Mouse (Mus musculus) lung, embryonic 14.5 days (tissue): ENCODE data around the gene Gpr87. TPM values are rescaled to one million over a fixed set of nuclear protein-coding genes. Genes with fewer than 3 reads are reported as not detected.
"Not testable (repeated sequence)": the region's sequence is repeated elsewhere in the genome, so short reads cannot be mapped to it uniquely, and the experiment has no call there.

ENCODE experiments used
- ATAC-seq: fragments of 200-750 bp; cut with Nextera tagmentation; 2 replicates; pipeline ENCODE4 v1.8.0; 2017; ENCODE audit warnings: mild to moderate bottlenecking, moderate TSS enrichment, moderate library complexity; ENCODE audit not compliant: insufficient read depth
- DNase-seq: peaks from one replicate; pipeline ENCODE4 v3.0.0-alpha.2; 2015
- H3K27ac ChIP-seq: fragments of 300-500 bp; sonication (generic); 2 replicates; pipeline ENCODE4 v1.5.1; 2014; ENCODE audit warnings: low read depth, mild to moderate bottlenecking, moderate library complexity
- H3K27me3 ChIP-seq: fragments of 300-500 bp; sonication (generic); 2 replicates; pipeline ENCODE4 v1.6.1; 2014; ENCODE audit warnings: low read length, control low read depth; ENCODE audit not compliant: insufficient read depth
- H3K36me3 ChIP-seq: fragments of 300-500 bp; sonication (generic); 2 replicates; pipeline ENCODE4 v1.6.1; 2014; ENCODE audit warnings: control low read depth; ENCODE audit not compliant: insufficient read depth
- H3K4me1 ChIP-seq: fragments of 300-500 bp; sonication (generic); 2 replicates; pipeline ENCODE4 v1.6.1; 2014; ENCODE audit warnings: antibody characterized with exemption, control low read depth; ENCODE audit not compliant: insufficient read depth
- H3K4me2 ChIP-seq: fragments of 300-500 bp; sonication (generic); 2 replicates; pipeline ENCODE4 v1.6.1; 2014; ENCODE audit warnings: mild to moderate bottlenecking
- H3K4me3 ChIP-seq: fragments of 300-500 bp; sonication (generic); 2 replicates; pipeline ENCODE4 v1.5.1; 2014; ENCODE audit warnings: low read depth, low read length
- H3K9ac ChIP-seq: fragments of 300-500 bp; sonication (generic); 2 replicates; pipeline ENCODE4 v1.6.1; 2014
- H3K9me3 ChIP-seq: fragments of 300-500 bp; sonication (generic); 2 replicates; pipeline ENCODE4 v1.6.1; 2016; ENCODE audit warnings: low read depth, low read length, control low read depth
- CTCF ChIP-seq: IDR thresholded peaks from 2 replicates; pipeline ENCODE4 v1.5.1; 2016; ENCODE audit warnings: antibody characterized with exemption, low read depth
- WGBS: fragments of 180-500 bp; shearing (Covaris S2); extraction: QIAGEN DNeasy Blood & Tissue Kit; methylation state at CpG from one replicate; pipeline ENCODE4 v1.1.7; 2014; 5-methylcytosine and 5-hydroxymethylcytosine counted together
- polyA plus RNA-seq: library from polyadenylated mRNA; unstranded; fragments of >200 nt; fragmentation: Nextera tagmentation; extraction: Ambion mirVana; gene quantifications from 2 replicates; pipeline ENCODE4 v1.2.1, GENCODE M21; 2014

Gpr87 gene
- polyA plus RNA-seq, 1 experiment from 2014 or later = 0.22 TPM

DNA sequence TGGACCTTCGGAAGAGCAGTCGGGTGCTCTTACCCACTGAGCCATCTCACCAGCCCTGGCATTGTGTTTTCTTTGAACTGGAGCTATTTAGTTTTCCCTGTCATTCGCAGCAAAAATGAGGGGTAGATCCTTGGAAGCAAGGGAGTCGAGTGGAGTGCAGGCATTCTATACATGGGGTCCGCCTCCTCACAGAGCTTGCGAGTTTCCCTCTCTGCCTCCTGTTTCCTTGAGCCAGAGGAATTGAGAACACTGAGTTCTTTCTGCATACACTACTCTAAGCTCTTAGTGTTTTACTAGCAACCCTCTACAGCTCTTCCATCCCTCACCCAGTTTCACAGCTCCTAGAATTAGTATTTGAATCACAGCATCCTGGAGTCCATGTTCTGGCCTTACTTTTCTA is 39.5 kb downstream of the Gpr87 start:
- TF ChIP-seq CTCF = no peak
- H3K9ac ChIP-seq = no peak overlapping the region
- ATAC-seq = no peak
- H3K27me3 ChIP-seq = no peaks in the 10 kb centered on the region
- no peak for DNase-seq
- no peak overlapping the region for H3K4me3 ChIP-seq
- WGBS = 92% methylated on average over 6 of the region's 6 CpGs
- H3K4me2 ChIP-seq = no peak overlapping the region
- no peaks in the 10 kb centered on the region for H3K4me1 ChIP-seq
- H3K36me3 ChIP-seq = no peaks in the 10 kb centered on the region
- no peak overlapping the region for H3K27ac ChIP-seq
- H3K9me3 ChIP-seq = no peaks in the 10 kb centered on the region

DNA sequence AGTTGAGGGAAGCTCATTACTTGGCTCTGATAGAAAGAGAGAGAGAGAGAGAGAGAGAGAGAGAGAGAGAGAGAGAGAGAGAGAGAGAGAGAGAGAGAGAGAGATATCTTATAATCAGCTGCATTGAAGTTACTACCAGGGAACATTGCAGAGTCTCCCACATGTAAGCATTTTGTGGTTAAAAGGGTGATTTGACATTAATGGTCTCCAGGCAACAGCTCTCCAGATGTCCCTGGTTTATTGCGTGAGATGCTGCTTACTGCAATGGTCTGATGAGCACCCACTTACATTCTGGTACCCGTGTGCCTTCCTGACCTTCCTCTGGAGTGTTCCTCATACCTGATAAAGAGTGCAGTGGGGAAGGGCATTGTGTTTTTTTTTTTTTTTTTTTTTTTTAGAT is 40.0 kb downstream of the Gpr87 start:
- Histone ChIP-seq H3K9me3 (no peaks in the 10 kb centered on the region), H3K9ac (no peak overlapping the region), H3K36me3 (no peaks in the 10 kb centered on the region), H3K4me2 (no peak overlapping the region), H3K4me1 (no peaks in the 10 kb centered on the region), H3K27ac (no peak overlapping the region), H3K4me3 (no peak overlapping the region), H3K27me3 (no peaks in the 10 kb centered on the region)
- ATAC-seq (no peak), DNase-seq (no peak)
- TF ChIP-seq CTCF = no peak
- 73% methylated on average over 2 of the region's 2 CpGs for WGBS

DNA sequence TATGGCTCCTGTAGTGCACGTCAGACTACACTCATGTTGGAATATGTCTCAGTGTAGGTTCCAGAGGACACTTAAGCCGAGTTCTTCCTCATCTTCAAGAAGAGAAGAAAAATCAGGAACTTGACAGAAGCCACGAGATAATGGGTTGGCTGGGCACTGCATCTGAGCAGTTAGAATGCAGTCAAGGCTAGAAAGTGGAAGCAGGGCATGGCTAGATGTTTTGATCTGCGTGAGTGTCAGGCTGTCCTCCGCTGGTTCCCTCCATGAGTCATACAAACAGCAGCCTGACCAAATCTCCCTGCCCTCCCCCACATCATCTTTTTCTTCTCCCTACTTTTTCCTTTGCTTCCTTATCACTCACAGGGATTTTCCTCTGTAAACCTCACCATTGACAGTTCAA is 41.5 kb downstream of the Gpr87 start, which contains the start of gene P2ry14:
TSS of gene P2ry14 (minus strand) at position 195 of the 400 bp plus-strand sequence.
- TF ChIP-seq CTCF = no peak
- Histone ChIP-seq H3K9me3 (no peaks in the 10 kb centered on the region), H3K27ac (no peak within 1 kb of the TSS), H3K4me2 (no peak within 1 kb of the TSS), H3K36me3 (no peaks in the 10 kb centered on the region), H3K4me3 (no peak within 1 kb of the TSS), H3K27me3 (no peaks in the 10 kb centered on the region), H3K9ac (no peak within 1 kb of the TSS), H3K4me1 (no peaks in the 10 kb centered on the region)
- ATAC-seq (no peak), DNase-seq (no peak)
- WGBS = 63% methylated on average over 5 of the region's 5 CpGs

DNA sequence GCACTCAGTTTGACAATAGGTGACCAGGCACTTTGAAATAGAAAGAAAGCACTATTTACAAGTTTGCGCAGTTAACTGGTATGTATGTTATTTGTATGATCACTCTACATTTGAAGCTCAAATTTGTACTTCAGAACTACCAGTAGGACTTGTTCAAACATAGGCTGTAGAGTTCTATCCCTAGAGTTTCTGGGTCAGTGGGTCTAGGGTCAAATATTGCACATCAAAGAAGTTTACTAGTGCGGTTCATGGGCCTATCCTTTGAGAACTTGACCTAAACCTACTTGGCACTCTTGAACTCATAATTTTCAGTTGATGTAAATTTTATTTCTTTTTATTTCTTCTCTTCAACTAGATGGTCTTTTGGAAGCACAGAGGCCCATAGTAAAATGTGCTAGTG is 44.3 kb downstream of the Gpr87 start:
- Histone ChIP-seq H3K27me3 (no peaks in the 10 kb centered on the region), H3K4me2 (no peak overlapping the region), H3K9ac (no peak overlapping the region), H3K36me3 (no peaks in the 10 kb centered on the region), H3K4me1 (no peaks in the 10 kb centered on the region), H3K27ac (no peak overlapping the region), H3K4me3 (no peak overlapping the region), H3K9me3 (no peaks in the 10 kb centered on the region)
- TF ChIP-seq CTCF = no peak
- no peak for DNase-seq
- no peak for ATAC-seq
- 99% methylated on average over 2 of the region's 2 CpGs for WGBS

GRCm38 (mm10) chr3:59149646-59150045 is 45.3 kb downstream of the Gpr87 start:
- DNase-seq (no peak), ATAC-seq (no peak)
- no peak for TF ChIP-seq CTCF
- Histone ChIP-seq H3K27ac (no peak overlapping the region), H3K4me1 (no peaks in the 10 kb centered on the region), H3K9me3 (no peaks in the 10 kb centered on the region), H3K4me2 (no peak overlapping the region), H3K27me3 (no peaks in the 10 kb centered on the region), H3K9ac (no peak overlapping the region), H3K4me3 (no peak overlapping the region), H3K36me3 (no peaks in the 10 kb centered on the region)

- 0 out of 2 replicates have a peak, but pooled peaks cover 8% of the 10 kb centered on the region for H3K4me1 ChIP-seq
- 72% methylated on average over 5 of the region's 5 CpGs for WGBS
- H3K27me3 ChIP-seq = no peaks in the 10 kb centered on the region
- H3K9ac ChIP-seq = no peak overlapping the region
- no peak overlapping the region for H3K4me3 ChIP-seq
- DNase-seq (no peak), ATAC-seq (no peak)
- no peak overlapping the region for H3K27ac ChIP-seq
- no peak overlapping the region for H3K4me2 ChIP-seq
- no peaks in the 10 kb centered on the region for H3K9me3 ChIP-seq
- no peaks in the 10 kb centered on the region for H3K36me3 ChIP-seq
- no peak for TF ChIP-seq CTCF
Observed at GRCm38 (mm10) chr3:59145194-59145593, 49.7 kb downstream of the Gpr87 start.

DNA sequence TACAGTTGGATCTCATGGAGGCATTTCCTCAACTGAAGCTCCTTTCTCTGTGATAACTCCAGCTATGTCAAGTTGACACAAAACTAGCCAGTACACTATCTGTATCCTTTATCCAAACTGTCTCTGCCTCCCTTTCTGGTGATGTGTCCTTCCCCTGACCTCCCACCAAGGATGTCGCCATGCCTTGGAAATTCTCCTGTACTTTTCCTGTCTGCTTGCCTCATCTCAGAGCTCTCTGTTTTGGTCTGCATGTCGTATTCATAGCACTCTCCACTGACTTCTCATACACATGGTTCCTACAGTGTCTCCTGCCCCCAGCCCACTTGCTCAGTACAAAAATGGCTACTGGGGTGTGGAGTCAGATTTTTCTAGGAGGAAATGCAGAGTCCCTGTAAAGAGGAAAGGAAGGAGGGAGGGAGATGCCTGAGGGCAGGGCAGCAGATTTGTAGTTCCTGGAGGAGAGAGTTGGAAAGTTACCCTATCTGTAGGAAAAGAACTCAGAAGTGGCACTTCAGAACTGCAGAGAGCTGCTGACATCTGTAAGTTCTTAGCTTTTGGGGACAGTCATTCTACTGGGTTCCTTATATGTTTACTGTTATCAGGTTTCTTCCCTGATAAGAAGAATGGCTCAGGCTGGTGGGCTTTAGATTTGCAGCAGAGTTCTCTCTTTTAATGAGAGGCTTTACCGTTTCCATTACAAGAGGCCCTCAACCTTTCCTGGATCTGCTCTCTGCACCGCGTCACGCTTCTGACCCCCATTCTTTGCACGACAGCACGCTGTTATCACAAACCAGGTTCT is 53.2 kb downstream of the Gpr87 start:
- Histone ChIP-seq H3K27me3 (no peaks in the 10 kb centered on the region), H3K4me2 (no peak overlapping the region), H3K4me3 (no peak overlapping the region), H3K9me3 (no peaks in the 10 kb centered on the region), H3K27ac (peak overlapping the region; percentile 69; the same call in 1 of the 2 replicates), H3K4me1 (peaks cover 13% of the 10 kb centered on the region; the same call in 1 of the 2 replicates), H3K9ac (no peak overlapping the region), H3K36me3 (no peaks in the 10 kb centered on the region)
- DNase-seq (no peak), ATAC-seq (no peak)
- no peak for TF ChIP-seq CTCF
- WGBS = 29% methylated on average over 8 of the region's 8 CpGs

DNA sequence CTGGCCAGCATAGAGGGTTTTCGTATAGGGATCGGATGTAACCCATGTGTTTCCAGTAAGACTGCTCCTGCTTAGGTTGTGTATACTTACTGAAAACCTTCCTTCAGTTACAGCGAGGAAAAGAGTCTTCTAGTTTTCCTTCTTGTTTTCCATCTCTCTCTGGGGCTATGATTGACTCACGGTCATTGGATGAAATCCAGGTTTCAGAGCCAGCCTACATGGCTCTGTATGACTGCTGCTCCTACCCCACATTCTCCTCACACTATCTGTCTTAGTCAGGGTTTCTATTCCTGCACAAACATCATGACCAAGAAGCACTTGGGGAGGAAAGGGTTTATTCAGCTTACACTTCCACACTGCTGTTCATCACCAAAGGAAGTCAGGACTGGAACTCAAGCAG is 54.0 kb downstream of the Gpr87 start:
- H3K4me2 ChIP-seq, H3K9ac ChIP-seq, H3K27me3 ChIP-seq, H3K36me3 ChIP-seq, ATAC-seq, H3K9me3 ChIP-seq, H3K4me3 ChIP-seq: not testable (repeated sequence)
- Histone ChIP-seq H3K27ac (peak overlapping the region; percentile 77; the same call in 1 of the 2 replicates), H3K4me1 (peaks cover 13% of the 10 kb centered on the region; the same call in 1 of the 2 replicates)
- DNase-seq = peak; percentile 34
- WGBS = 65% methylated on average over 4 of the region's 4 CpGs
